Mouse (Mus musculus) liver, embryonic 14.5 days (tissue): ENCODE measurements around the gene Chst14. TPM values are rescaled to one million over a fixed set of nuclear protein-coding genes. Genes with fewer than 3 reads are reported as not detected.

Experiments used
- ATAC-seq: fragments of 200-750 bp; cut with Nextera tagmentation; 2 replicates; pipeline ENCODE4 v1.8.0; 2017; ENCODE audit warnings: moderate number of reproducible peaks, mild to moderate bottlenecking, moderate library complexity; ENCODE audit not compliant: insufficient read depth
- DNase-seq, 3 experiments: peaks; one replicate each; pipeline ENCODE4 v3.0.0-alpha.2; 2012 to 2013; ENCODE audit warnings: low read depth in 3 of 3, low spot score in 3 of 3
- H3K27ac ChIP-seq: fragments of 300-500 bp; sonication (generic); 2 replicates; pipeline ENCODE4 v1.5.1; 2014; ENCODE audit warnings: moderate library complexity, mild to moderate bottlenecking, control low read depth, inconsistent platforms
- H3K27me3 ChIP-seq: fragments of 300-500 bp; sonication (generic); 2 replicates; pipeline ENCODE4 v1.6.1; 2014; ENCODE audit warnings: mild to moderate bottlenecking, low read length, moderate library complexity; ENCODE audit not compliant: control insufficient read depth, insufficient read depth
- H3K36me3 ChIP-seq: fragments of 300-500 bp; sonication (generic); replicated peaks from 2 replicates; pipeline ENCODE4 v1.6.1; 2014; ENCODE audit warnings: low read depth; ENCODE audit not compliant: control insufficient read depth, insufficient read depth
- H3K4me1 ChIP-seq, 2 experiments: fragments of 200-500 bp in 1 of 2; fragments of 300-500 bp in 1 of 2; sonication (generic) in 1 of 2; replicated peaks; 2 replicates each; pipeline ENCODE4 v1.6.1; 2012 to 2014; ENCODE audit warnings: antibody characterized with exemption in 1 of 2, inconsistent platforms in 1 of 2, low read length in 1 of 2; ENCODE audit not compliant: control insufficient read depth in 2 of 2, insufficient read depth in 2 of 2
- H3K4me2 ChIP-seq: fragments of 300-500 bp; sonication (generic); 2 replicates; pipeline ENCODE4 v1.6.1; 2014; ENCODE audit warnings: low read depth, mild to moderate bottlenecking, control low read depth, moderate library complexity
- H3K4me3 ChIP-seq, 2 experiments: fragments of 200-500 bp in 1 of 2; fragments of 300-500 bp in 1 of 2; sonication (generic) in 1 of 2; 2 replicates each; pipeline ENCODE4 v1.5.1; 2012 to 2014; ENCODE audit warnings: low read depth in 2 of 2, low read length in 2 of 2, mild to moderate bottlenecking in 2 of 2, control low read depth in 1 of 2, inconsistent platforms in 1 of 2, moderate library complexity in 1 of 2; ENCODE audit not compliant: insufficient read depth in 1 of 2
- H3K9ac ChIP-seq: fragments of 300-500 bp; sonication (generic); replicated peaks from 2 replicates; pipeline ENCODE4 v1.6.1; 2014; ENCODE audit warnings: mild to moderate bottlenecking, control low read depth, moderate library complexity
- H3K9me3 ChIP-seq: fragments of 300-500 bp; sonication (generic); 2 replicates; pipeline ENCODE4 v1.6.1; 2016; ENCODE audit warnings: low read length, mixed read lengths; ENCODE audit not compliant: control insufficient read depth
- CTCF ChIP-seq: IDR thresholded peaks from 2 replicates; pipeline ENCODE4 v1.5.1; 2016; ENCODE audit warnings: antibody characterized with exemption, low read depth, control low read depth
- EP300 ChIP-seq: IDR thresholded peaks from 2 replicates; pipeline ENCODE4 v1.6.1; 2016; ENCODE audit warnings: antibody characterized with exemption, low read depth
- whole genome bisulfite sequencing: fragments of 180-500 bp; shearing (Covaris S2); extraction: QIAGEN DNeasy Blood & Tissue Kit; methylation state at CpG from one replicate; pipeline ENCODE4 v1.1.7; 2014; ENCODE audit not compliant: insufficient replicate concordance; 5-methylcytosine and 5-hydroxymethylcytosine counted together
- polyA plus RNA-seq, 2 experiments: library from polyadenylated mRNA; depleted of rRNA in 1 of 2; stranded (reverse) in 1 of 2; unstranded in 1 of 2; fragments of >200 nt; fragmentation: Nextera tagmentation in 1 of 2; extraction: Ambion mirVana in 1 of 2; gene quantifications; 2 replicates each; pipeline versions ENCODE4 v1.2.1 to v1.2.3; 2012 to 2014

The Chst14 gene
- polyA plus RNA-seq, 2 experiments, result 3.7 to 4.2 TPM

GRCm38 (mm10) chr2:118949699-118950098, 23.4 kb downstream of the Chst14 start:
- H3K27ac ChIP-seq, result no peak overlapping the region
- H3K4me2 ChIP-seq, result peak overlapping the region; percentile 4
- H3K27me3 ChIP-seq, result no peaks in the 10 kb centered on the region; the same call in 1 of the 2 replicates
- whole genome bisulfite sequencing, result 9% methylated on average over 3 of the region's 3 CpGs
- no peak overlapping the region for H3K9ac ChIP-seq
- peak; percentile 58 for TF ChIP-seq EP300
- TF ChIP-seq CTCF, result no peak
- DNase-seq, result no peak
- H3K36me3 ChIP-seq, result no peaks in the 10 kb centered on the region
- H3K4me1 ChIP-seq, result peaks cover 2 to 12% of the 10 kb centered on the region in 2 experiments
- no peak overlapping the region for H3K4me3 ChIP-seq
- ATAC-seq, result peak; percentile 60; the same call in 1 of the 2 replicates
- no peaks in the 10 kb centered on the region for H3K9me3 ChIP-seq

DNA sequence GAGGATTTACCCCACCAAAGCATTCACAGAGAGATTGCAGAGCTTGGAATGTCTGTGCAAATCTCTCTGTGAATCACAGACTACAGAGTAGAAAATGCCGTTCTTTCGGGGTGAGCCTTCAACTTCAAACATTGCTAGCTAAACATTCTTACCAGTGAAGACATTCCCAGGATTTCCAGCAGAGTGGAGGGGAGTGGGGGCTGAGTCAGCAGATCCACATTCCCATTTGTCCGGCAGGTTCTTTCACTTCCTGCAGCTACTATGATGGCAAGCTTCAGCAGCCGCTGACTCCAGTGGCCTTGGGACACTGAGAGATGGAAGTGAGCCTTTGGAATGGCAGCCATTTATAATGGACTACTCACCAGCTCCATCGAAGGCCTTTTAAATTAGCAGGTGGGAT, 30.2 kb downstream of the Chst14 start:
- H3K4me1 ChIP-seq, result peaks cover 11 to 27% of the 10 kb centered on the region in 2 experiments
- DNase-seq (no peak), ATAC-seq (no peak)
- H3K36me3 ChIP-seq, result no peaks in the 10 kb centered on the region
- H3K9ac ChIP-seq, result no peak overlapping the region
- no peaks in the 10 kb centered on the region for H3K9me3 ChIP-seq
- no peaks in the 10 kb centered on the region for H3K27me3 ChIP-seq
- H3K4me2 ChIP-seq, result no peak overlapping the region
- no peak for TF ChIP-seq EP300
- TF ChIP-seq CTCF, result no peak
- H3K4me3 ChIP-seq, result no peak overlapping the region
- WGBS, result 76% methylated on average over 5 of the region's 5 CpGs
- no peak overlapping the region for H3K27ac ChIP-seq

GRCm38 (mm10) chr2:118959644-118960043, 33.3 kb downstream of the Chst14 start:
- Histone ChIP-seq H3K9ac (no peak overlapping the region), H3K27ac (0 out of 2 replicates have a peak overlapping the region, but pooled peaks have one; percentile 9), H3K27me3 (no peaks in the 10 kb centered on the region), H3K36me3 (no peaks in the 10 kb centered on the region), H3K4me2 (no peak overlapping the region), H3K9me3 (no peaks in the 10 kb centered on the region), H3K4me3 (no peak overlapping the region), H3K4me1 (peaks cover 37 to 52% of the 10 kb centered on the region in 2 experiments)
- TF ChIP-seq EP300 (no peak), CTCF (no peak)
- 20% methylated on average over 2 of the region's 2 CpGs for WGBS
- no peak for ATAC-seq
- DNase-seq, result no peak

- peaks cover 37 to 52% of the 10 kb centered on the region in 2 experiments for H3K4me1 ChIP-seq
- H3K4me2 ChIP-seq, result no peak overlapping the region
- WGBS, result 43% methylated on average over 2 of the region's 2 CpGs
- H3K27ac ChIP-seq, result no peak overlapping the region
- no peaks in the 10 kb centered on the region for H3K9me3 ChIP-seq
- H3K27me3 ChIP-seq, result no peaks in the 10 kb centered on the region
- no peak overlapping the region for H3K4me3 ChIP-seq
- TF ChIP-seq CTCF (no peak), EP300 (peak; percentile 64)
- H3K9ac ChIP-seq, result no peak overlapping the region; the same call in 1 of the 2 replicates
- H3K36me3 ChIP-seq, result no peaks in the 10 kb centered on the region
- DNase-seq (no peak), ATAC-seq (peak; percentile 27; the same call in 1 of the 2 replicates)
Measured at GRCm38 (mm10) chr2:118960413-118960812, 34.1 kb downstream of the Chst14 start.

DNA sequence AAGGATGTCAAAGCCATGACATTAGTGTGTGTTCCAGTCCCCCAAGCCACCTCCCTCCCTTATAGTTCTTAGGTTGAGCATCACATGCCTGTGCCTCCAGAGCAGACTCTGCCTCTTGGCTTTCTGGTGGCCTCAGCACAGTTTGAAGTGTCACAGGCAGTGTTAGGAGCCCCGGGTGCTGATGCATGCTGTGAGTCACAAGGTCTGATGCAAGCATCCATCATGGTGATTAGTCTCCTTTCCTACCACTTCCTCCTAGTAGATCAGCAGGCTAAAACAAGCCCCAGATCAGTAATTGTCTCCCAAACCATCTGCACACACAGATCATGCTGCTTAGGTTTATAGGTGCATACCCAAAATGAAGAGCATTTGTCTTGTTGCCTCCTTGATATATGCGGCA, 35.2 kb downstream of the Chst14 start:
- no peak overlapping the region for H3K27ac ChIP-seq
- H3K27me3 ChIP-seq, result no peaks in the 10 kb centered on the region
- no peak overlapping the region for H3K4me2 ChIP-seq
- DNase-seq (peak in 1 of 3 experiments; percentile 46), ATAC-seq (no peak)
- TF ChIP-seq EP300 (no peak), CTCF (no peak)
- H3K4me1 ChIP-seq, result peaks cover 37 to 50% of the 10 kb centered on the region in 2 experiments
- H3K36me3 ChIP-seq, result no peaks in the 10 kb centered on the region
- no peak overlapping the region for H3K4me3 ChIP-seq
- no peaks in the 10 kb centered on the region for H3K9me3 ChIP-seq
- WGBS, result 40% methylated on average over 2 of the region's 2 CpGs
- H3K9ac ChIP-seq, result no peak overlapping the region
